Mouse (Mus musculus) right cerebral cortex, postnatal 4 days (tissue): ENCODE data around the gene Srpk2.
"Not testable (repeated sequence)": the region's sequence is repeated elsewhere in the genome, so short reads cannot be mapped to it uniquely, and the experiment has no call there.

Experiments
- DNase-seq: peaks from one replicate; pipeline ENCODE4 v3.0.0-alpha.2; 2022

Gene Srpk2

GRCm38 (mm10) chr5:23500715-23501114 is 183.7 kb downstream of the Srpk2 start:
- DNase-seq = no peak

GRCm38 (mm10) chr5:23499257-23499656 is 185.2 kb downstream of the Srpk2 start:
- no peak for DNase-seq

- DNase-seq = no peak
Measured at GRCm38 (mm10) chr5:23497920-23498319, 186.5 kb downstream of the Srpk2 start.

- no peak for DNase-seq
Measured at GRCm38 (mm10) chr5:23496933-23497332, 187.5 kb downstream of the Srpk2 start.

- no peak for DNase-seq
Measured at GRCm38 (mm10) chr5:23496396-23496795, 188.0 kb downstream of the Srpk2 start.

GRCm38 (mm10) chr5:23490797-23491196 is 193.6 kb downstream of the Srpk2 start:
- no peak for DNase-seq

GRCm38 (mm10) chr5:23489231-23489630 is 195.2 kb downstream of the Srpk2 start:
- DNase-seq = no peak

GRCm38 (mm10) chr5:23483811-23484210 is 200.6 kb downstream of the Srpk2 start:
- no peak for DNase-seq

GRCm38 (mm10) chr5:23473098-23473873 is 211.1 kb downstream of the Srpk2 start:
- no peak for DNase-seq

- no peak for DNase-seq
Measured at GRCm38 (mm10) chr5:23466546-23466945, 217.9 kb downstream of the Srpk2 start.

- no peak for DNase-seq
Measured at GRCm38 (mm10) chr5:23464743-23465142, 219.7 kb downstream of the Srpk2 start.

- no peak for DNase-seq
Measured at GRCm38 (mm10) chr5:23464247-23464646, 220.2 kb downstream of the Srpk2 start.

- no peak for DNase-seq
Measured at GRCm38 (mm10) chr5:23461688-23462087, 222.7 kb downstream of the Srpk2 start.

- not testable (repeated sequence) for DNase-seq
Measured at GRCm38 (mm10) chr5:23453561-23453960, 230.9 kb downstream of the Srpk2 start.
